Mouse (Mus musculus) hindbrain, postnatal 0 days (tissue): ENCODE data around the gene Eif2b2. TPM values are rescaled to one million over a fixed set of nuclear protein-coding genes. Genes with fewer than 3 reads are reported as not detected.
A peak's percentile ranks its signal among the peaks of the same experiment; 100 is the strongest.

Experiments used
- ATAC-seq: fragments of 200-750 bp; cut with Nextera tagmentation; 2 replicates; pipeline ENCODE4 v1.8.0; 2017; ENCODE audit warnings: mild to moderate bottlenecking, moderate TSS enrichment, moderate library complexity
- DNase-seq: peaks from one replicate; pipeline ENCODE4 v3.0.0-alpha.2; 2015; ENCODE audit warnings: low spot score
- H3K27ac ChIP-seq: fragments of 300-500 bp; sonication (generic); 2 replicates; pipeline ENCODE4 v1.5.1; 2014; ENCODE audit warnings: mild to moderate bottlenecking
- H3K27me3 ChIP-seq: fragments of 300-500 bp; sonication (generic); 2 replicates; pipeline ENCODE4 v1.6.1; 2014; ENCODE audit warnings: low read length, mixed read lengths; ENCODE audit not compliant: insufficient read depth
- H3K36me3 ChIP-seq: fragments of 300-500 bp; sonication (generic); 2 replicates; pipeline ENCODE4 v1.6.1; 2014; ENCODE audit warnings: low read length, mixed read lengths; ENCODE audit not compliant: insufficient read depth
- H3K4me1 ChIP-seq: fragments of 300-500 bp; sonication (generic); 2 replicates; pipeline ENCODE4 v1.6.1; 2014; ENCODE audit warnings: antibody characterized with exemption, low read length, mixed read lengths; ENCODE audit not compliant: insufficient read depth
- H3K4me2 ChIP-seq: fragments of 300-500 bp; sonication (generic); 2 replicates; pipeline ENCODE4 v1.6.1; 2014; ENCODE audit warnings: low read depth, mild to moderate bottlenecking, low read length, moderate library complexity, mixed read lengths
- H3K4me3 ChIP-seq: fragments of 300-500 bp; sonication (generic); 2 replicates; pipeline ENCODE4 v1.5.1; 2014; ENCODE audit warnings: low read length
- H3K9ac ChIP-seq: fragments of 300-500 bp; sonication (generic); replicated peaks from 2 replicates; pipeline ENCODE4 v1.6.1; 2014; ENCODE audit warnings: mild to moderate bottlenecking, low read length, moderate library complexity, mixed read lengths
- H3K9me3 ChIP-seq: fragments of 300-500 bp; sonication (generic); 2 replicates; pipeline ENCODE4 v1.6.1; 2016; ENCODE audit warnings: low read length, mixed read lengths
- CTCF ChIP-seq: IDR thresholded peaks from 2 replicates; pipeline ENCODE4 v1.5.1; 2016; ENCODE audit warnings: antibody characterized with exemption, control low read depth, low read depth
- WGBS: fragments of 180-500 bp; shearing (Covaris S2); extraction: QIAGEN DNeasy Blood & Tissue Kit; methylation state at CpG from one replicate; pipeline ENCODE4 v1.1.7; 2014; 5-methylcytosine and 5-hydroxymethylcytosine counted together
- polyA plus RNA-seq: library from polyadenylated mRNA; unstranded; fragments of >200 nt; fragmentation: Nextera tagmentation; extraction: Ambion mirVana; gene quantifications from 2 replicates; pipeline ENCODE4 v1.2.1, GENCODE M21; 2015
- total RNA-seq: library from RNA; depleted of rRNA; stranded (reverse); fragments of >200 nt; gene quantifications from 2 replicates; pipeline ENCODE4 v1.2.3, GENCODE M21; 2014

Eif2b2 gene
- total and polyA plus RNA-seq, 2 experiments from 2014 or later = 87.9 to 91.0 TPM

DNA sequence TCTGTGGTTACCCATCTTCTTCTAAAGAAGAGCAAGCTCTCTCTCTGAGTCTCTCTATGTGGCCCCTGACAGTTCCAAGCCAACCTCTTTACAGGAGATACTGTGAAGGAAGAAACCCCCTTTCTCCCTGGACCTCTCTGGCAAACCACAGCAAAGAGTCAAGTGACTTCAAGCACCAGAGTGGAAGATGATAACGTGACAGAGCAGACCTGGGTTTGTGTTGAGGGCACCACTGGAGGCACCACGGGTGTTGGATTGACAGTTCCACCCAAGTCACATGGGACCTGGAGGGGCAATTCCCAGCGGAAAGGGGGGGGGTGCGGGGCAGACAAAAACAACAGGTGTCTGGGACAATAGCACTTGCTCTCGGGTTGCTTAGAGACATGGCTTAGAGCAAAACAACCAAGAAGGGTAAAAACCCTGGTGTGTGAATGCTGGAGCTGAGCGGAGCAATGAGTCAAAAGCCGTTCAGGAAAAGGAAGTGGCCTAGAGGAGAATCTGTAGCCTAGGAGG lies 10.5 kb upstream of the Eif2b2 start:
- no peak overlapping the region for H3K4me2 ChIP-seq
- H3K9me3 ChIP-seq = no peaks in the 10 kb centered on the region
- H3K27me3 ChIP-seq = no peaks in the 10 kb centered on the region
- no peak for TF ChIP-seq CTCF
- no peak overlapping the region for H3K4me3 ChIP-seq
- 0 out of 2 replicates have a peak, but pooled peaks cover 2% of the 10 kb centered on the region for H3K4me1 ChIP-seq
- 27% methylated on average over 7 of the region's 7 CpGs for WGBS
- DNase-seq (no peak), ATAC-seq (no peak)
- H3K36me3 ChIP-seq = no peaks in the 10 kb centered on the region
- no peak overlapping the region for H3K9ac ChIP-seq
- H3K27ac ChIP-seq = no peak overlapping the region

GRCm38 (mm10) chr12:85215031-85215430 lies 4.2 kb upstream of the Eif2b2 start:
- Histone ChIP-seq H3K36me3 (no peaks in the 10 kb centered on the region), H3K4me3 (no peak overlapping the region), H3K4me1 (no peaks in the 10 kb centered on the region), H3K4me2 (no peak overlapping the region), H3K9me3 (no peaks in the 10 kb centered on the region), H3K9ac (no peak overlapping the region), H3K27me3 (no peaks in the 10 kb centered on the region), H3K27ac (no peak overlapping the region)
- 79% methylated on average over 5 of the region's 5 CpGs for WGBS
- DNase-seq (no peak), ATAC-seq (no peak)
- no peak for TF ChIP-seq CTCF

- Histone ChIP-seq H3K27ac (no peak overlapping the region), H3K4me3 (no peak overlapping the region), H3K4me2 (no peak overlapping the region), H3K9ac (no peak overlapping the region), H3K27me3 (no peaks in the 10 kb centered on the region), H3K36me3 (peaks cover 12% of the 10 kb centered on the region; the same call in 1 of the 2 replicates), H3K4me1 (peaks cover 8% of the 10 kb centered on the region), H3K9me3 (no peaks in the 10 kb centered on the region)
- TF ChIP-seq CTCF = no peak
- no peak for DNase-seq
- 77% methylated on average over 2 of the region's 2 CpGs for WGBS
- no peak for ATAC-seq
These were observed 1.5 kb upstream of the Eif2b2 start for GRCm38 (mm10) chr12:85217733-85218310.

DNA sequence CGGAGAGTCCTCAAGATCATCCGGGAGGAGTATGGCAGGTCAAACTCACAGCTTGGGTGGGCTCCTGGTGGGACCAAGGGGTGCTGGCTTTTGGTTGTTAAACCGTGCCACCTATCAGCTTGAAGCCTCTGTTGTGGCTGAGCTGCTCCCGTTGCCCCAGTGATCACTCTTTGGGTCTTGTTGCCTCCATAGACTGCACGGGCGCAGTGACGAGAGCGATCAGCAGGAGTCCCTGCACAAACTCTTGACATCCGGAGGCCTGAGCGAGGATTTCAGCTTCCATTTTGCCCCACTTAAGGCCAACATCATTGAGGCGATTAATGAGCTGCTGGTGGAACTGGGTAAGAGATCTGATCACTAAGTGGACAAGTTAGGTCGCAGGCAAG lies 617 bp downstream of the Eif2b2 start:
- Histone ChIP-seq H3K9ac (peak overlapping the region; percentile 59), H3K27ac (peak overlapping the region; percentile 76), H3K27me3 (no peaks in the 10 kb centered on the region), H3K9me3 (no peaks in the 10 kb centered on the region), H3K4me1 (peaks cover 8% of the 10 kb centered on the region), H3K4me2 (peak overlapping the region; percentile 61), H3K36me3 (peaks cover 27% of the 10 kb centered on the region), H3K4me3 (peak overlapping the region; percentile 65)
- 3% methylated on average over 12 of the region's 12 CpGs for WGBS
- ATAC-seq (no peak), DNase-seq (peak; percentile 23)
- TF ChIP-seq CTCF = 0 out of 2 replicates have a peak, but pooled peaks have one; percentile 3

DNA sequence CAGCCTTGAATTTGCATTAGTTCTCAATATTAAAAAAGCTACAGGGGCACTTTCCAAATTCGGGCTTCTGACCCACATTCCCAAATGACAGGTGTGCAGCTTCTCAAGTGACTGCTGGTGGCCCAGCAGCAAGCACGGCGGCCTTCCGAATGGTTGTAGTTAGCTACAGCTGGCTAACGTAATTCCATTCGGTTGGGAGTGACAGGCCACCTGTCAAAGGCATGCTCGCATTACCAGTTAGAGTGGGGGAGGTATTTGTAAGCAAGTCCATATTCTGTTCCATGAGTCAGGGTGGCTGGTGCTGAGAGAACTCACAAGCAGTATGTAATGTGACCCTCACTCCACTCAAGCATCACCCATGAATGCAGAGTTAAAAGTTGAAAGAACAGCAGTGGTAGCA lies 7.9 kb downstream of the Eif2b2 start:
- no peak for ATAC-seq
- H3K4me1 ChIP-seq = no peaks in the 10 kb centered on the region
- no peak overlapping the region for H3K27ac ChIP-seq
- H3K27me3 ChIP-seq = no peaks in the 10 kb centered on the region
- DNase-seq = no peak
- 80% methylated on average over 7 of the region's 7 CpGs for WGBS
- no peak overlapping the region for H3K9ac ChIP-seq
- no peak overlapping the region for H3K4me3 ChIP-seq
- TF ChIP-seq CTCF = no peak
- H3K9me3 ChIP-seq = no peaks in the 10 kb centered on the region
- no peak overlapping the region for H3K4me2 ChIP-seq
- peaks cover 46% of the 10 kb centered on the region for H3K36me3 ChIP-seq

- no peak for TF ChIP-seq CTCF
- Histone ChIP-seq H3K36me3 (peaks cover 38% of the 10 kb centered on the region), H3K4me3 (no peak overlapping the region), H3K27me3 (no peaks in the 10 kb centered on the region), H3K27ac (no peak overlapping the region), H3K4me1 (no peaks in the 10 kb centered on the region), H3K9me3 (no peaks in the 10 kb centered on the region), H3K9ac (no peak overlapping the region), H3K4me2 (no peak overlapping the region)
- ATAC-seq (no peak), DNase-seq (no peak)
- WGBS = 60% methylated on average over 15 of the region's 15 CpGs
These were observed 8.8 kb downstream of the Eif2b2 start for GRCm38 (mm10) chr12:85227876-85228599.
